Mouse (Mus musculus) spleen, postnatal 36 days (tissue): ENCODE data around the gene Nelfcd.

ENCODE experiments used
- DNase-seq, 2 experiments: peaks; one replicate each; pipeline ENCODE4 v3.0.0; 2022; ENCODE audit warnings: low spot score in 2 of 2, mixed read lengths in 1 of 2

Gene Nelfcd

DNA sequence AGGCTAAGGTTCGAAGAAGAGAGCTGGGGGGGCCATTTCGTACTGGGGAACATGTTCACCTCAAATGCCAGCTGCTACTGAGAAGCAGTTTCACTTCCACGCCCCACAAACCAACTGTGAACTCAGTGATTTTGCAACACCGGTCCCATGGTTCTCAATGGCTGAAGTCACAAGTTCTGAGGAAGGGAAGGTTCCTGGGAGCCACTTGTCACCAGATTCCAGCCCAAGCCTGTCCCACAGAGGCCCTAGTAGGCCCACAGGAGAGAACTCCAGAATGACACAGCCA is 22.0 kb downstream of the Nelfcd start:
- peak; percentile 81 to 85 for DNase-seq

DNA sequence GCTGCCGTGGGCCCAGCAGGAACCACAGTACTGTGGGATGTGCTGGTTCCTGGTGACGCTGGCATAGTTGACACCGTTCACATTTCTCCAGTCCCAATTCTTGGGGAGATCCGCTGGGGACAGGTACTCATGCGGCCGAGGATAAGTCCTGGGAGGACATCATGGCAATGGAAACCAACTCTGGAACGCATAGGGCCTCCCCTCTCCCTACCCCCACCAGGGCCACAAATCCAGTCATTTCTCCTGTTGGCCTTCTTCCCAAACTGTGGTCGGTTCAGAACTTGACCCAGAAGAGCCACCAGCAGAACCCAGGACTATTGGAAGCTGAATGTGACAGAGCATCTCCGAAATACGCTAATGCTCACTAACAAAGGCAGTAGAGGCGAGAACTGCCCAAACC is 22.6 kb downstream of the Nelfcd start:
- DNase-seq: no peak

GRCm38 (mm10) chr2:174438737-174439449 is 23.3 kb downstream of the Nelfcd start, which contains the start of gene Ctsz:
Gene Ctsz (minus strand): TSS chr2:174439039.
- DNase-seq: peak; percentile 75 to 78

DNA sequence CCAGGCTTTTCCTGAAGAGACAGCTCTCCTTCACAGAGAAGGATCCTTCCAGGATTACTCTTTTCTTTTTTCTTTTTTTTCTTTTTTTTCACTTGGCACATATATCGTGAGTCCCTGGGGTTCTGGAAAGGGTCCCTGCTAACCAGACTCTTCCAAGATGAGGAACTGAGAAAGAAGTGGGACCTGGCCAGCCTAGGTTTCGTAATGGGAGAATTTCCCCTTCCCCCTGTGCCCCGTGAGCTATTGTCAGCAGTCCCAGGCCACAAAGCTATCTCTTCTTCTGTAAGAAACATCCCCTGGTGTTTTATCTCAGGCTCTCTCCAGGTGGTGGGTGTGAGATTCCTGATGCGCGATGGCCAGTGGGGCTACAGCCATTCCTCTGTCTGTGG is 23.8 kb downstream of the Nelfcd start:
- DNase-seq: peak; percentile 30 to 38

GRCm38 (mm10) chr2:174439961-174440360 is 24.4 kb downstream of the Nelfcd start:
- DNase-seq: no peak

DNA sequence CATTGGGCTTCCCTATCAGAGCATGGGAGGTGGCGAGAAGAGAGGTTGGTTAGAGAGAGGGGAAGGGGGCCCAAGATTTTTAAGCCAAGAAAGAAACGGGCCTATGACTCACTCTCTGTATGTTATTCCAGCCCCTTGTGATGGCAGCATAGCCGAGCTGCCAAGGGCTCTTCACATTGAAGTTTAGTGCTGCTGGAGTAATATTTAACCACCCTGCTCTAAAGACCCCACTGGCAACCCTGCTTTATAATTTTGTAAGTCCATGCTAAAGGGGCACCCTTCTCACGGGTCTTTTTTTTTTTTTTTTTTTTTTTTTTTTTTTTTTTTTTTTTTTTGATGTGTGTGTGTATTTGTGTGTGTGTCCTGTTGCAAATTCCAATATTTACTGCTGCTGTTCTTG is 26.3 kb downstream of the Nelfcd start:
- no peak for DNase-seq

GRCm38 (mm10) chr2:174442460-174442859 is 26.9 kb downstream of the Nelfcd start:
- peak; percentile 21 to 28 for DNase-seq

- DNase-seq: no peak
Observed at GRCm38 (mm10) chr2:174443046-174443445, 27.4 kb downstream of the Nelfcd start.

- DNase-seq: no peak
Observed at GRCm38 (mm10) chr2:174444359-174444758, 28.8 kb downstream of the Nelfcd start.

GRCm38 (mm10) chr2:174445018-174445417 is 29.4 kb downstream of the Nelfcd start:
- no peak for DNase-seq

DNA sequence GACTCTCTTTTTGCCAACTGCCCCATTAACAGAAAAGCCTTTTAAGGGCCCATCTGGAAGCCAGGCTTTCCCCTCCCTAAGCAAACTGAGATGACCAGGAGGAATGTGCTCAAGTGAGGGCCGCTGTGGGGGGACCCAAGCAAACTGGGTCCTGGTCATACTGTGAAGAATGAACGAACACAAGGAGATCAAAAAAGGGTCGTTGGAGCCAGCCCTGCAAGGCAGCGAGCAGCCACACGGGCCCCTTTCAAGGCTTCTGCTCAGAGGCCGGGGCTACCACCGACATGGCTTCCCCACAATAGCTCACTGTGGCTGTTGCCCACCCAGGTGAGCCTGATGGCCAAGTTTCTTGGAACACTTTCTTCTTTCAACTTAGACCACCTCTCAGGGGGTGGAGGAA is 30.9 kb downstream of the Nelfcd start:
- no peak for DNase-seq

GRCm38 (mm10) chr2:174446905-174447304 is 31.3 kb downstream of the Nelfcd start:
- DNase-seq: no peak

- DNase-seq: no peak
Observed at GRCm38 (mm10) chr2:174448405-174448804, 32.8 kb downstream of the Nelfcd start.

DNA sequence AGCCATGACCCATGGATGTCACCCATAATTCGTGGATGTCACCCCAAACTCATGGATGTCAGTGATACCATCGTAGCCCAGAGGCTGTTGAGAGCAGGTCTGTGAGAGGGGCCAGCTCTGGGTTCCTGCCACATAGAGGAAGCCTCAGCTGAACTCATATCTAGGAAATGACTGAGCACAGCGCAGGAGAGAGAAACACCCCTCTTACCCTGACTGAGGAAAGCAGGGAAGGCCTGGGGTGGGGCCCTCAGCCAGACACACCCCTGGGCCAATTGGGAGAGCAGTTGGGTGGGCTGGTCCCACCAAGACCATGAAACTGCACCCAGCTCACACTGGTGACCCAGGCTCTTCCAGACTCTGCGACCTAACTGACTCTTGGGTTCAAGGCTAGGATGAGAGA is 34.7 kb downstream of the Nelfcd start, which contains the start of gene Tubb1:
Gene Tubb1, plus strand, starts transcription at position 343 of the 400 bp plus-strand sequence.
- DNase-seq: no peak

DNA sequence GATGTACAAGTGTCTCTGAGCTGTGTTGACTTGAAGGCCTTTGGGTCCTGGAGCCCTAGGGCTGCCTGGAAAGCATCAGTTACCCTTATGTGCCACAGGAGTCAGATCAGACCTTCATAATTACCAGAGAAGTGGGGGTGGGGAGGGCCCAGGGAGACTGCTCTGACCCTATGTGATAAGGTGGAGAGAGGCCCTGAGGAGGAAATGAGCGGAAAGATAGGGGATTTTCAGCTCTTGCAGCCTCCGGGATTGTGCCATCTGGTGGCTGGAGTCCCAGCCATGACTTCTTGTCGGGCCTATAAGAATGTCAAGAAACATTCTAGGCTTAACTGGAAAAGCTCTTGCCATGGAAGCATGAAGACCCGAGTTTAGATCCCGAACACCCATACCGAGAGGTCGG is 38.1 kb downstream of the Nelfcd start:
- peak; percentile 57 to 73 for DNase-seq

GRCm38 (mm10) chr2:174459365-174459764 is 43.8 kb downstream of the Nelfcd start:
- no peak for DNase-seq

- no peak for DNase-seq
Observed at GRCm38 (mm10) chr2:174463370-174463769, 47.8 kb downstream of the Nelfcd start.

DNA sequence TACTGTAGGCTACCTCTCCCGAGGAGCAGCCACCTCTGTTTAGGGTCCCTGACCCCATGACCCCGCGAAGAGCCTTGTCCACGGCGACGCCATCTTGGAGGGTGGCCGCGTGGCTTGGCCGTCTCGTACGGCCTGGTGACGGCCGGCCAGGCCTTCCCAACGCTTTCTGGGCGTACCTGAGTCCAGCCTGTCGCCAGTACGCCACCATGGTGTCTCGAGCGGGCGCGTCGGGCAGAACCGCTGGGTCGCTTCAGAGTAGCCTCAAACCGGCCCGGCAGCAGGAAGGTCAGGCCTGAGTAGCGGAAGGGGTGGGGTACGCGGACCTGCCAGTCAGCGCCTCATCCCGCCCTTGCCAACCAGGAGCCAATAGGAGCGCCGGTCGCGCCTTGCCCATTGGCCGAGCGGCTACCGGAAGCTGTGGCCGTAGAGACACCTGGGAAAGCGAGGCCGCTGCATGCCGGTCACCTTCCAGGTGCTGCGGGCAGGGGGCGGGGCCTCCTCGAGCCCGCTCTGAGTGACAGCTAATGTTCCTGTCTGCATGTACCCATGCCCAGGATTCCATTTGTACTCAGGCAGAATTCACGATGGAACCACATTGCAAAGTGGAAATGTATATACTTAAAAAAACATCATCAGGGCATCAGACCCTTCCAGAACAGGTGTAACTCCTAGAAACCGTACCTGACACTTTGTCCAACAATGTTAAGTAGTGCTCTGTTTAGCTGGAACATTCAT is 48.4 kb downstream of the Nelfcd start, which contains the start of gene Atp5e:
Gene Atp5e, minus strand, starts transcription at position 317 of the 735 bp plus-strand sequence.
- peak; percentile 95 to 97 for DNase-seq

DNA sequence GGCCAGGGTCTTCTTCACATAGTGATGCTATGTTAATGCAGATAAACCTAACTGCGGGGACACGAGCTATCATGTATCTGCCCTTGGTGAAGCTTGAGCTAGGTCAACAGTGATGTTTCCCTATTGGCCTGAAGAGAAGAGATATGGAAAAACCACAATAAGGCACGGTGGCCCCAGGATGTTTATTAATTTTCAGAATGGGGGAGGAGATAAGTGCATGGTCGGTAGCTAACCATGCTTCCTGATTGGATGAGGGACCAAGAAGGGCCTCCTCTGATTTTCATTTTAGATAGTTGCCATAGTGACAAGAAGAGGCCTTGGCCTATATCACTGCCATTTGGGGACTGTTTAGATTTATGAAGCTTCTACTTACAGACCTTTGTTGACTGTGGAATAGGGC is 54.7 kb downstream of the Nelfcd start:
- no peak for DNase-seq

- DNase-seq: no peak
Observed at GRCm38 (mm10) chr2:174470786-174471405, 55.3 kb downstream of the Nelfcd start.

DNA sequence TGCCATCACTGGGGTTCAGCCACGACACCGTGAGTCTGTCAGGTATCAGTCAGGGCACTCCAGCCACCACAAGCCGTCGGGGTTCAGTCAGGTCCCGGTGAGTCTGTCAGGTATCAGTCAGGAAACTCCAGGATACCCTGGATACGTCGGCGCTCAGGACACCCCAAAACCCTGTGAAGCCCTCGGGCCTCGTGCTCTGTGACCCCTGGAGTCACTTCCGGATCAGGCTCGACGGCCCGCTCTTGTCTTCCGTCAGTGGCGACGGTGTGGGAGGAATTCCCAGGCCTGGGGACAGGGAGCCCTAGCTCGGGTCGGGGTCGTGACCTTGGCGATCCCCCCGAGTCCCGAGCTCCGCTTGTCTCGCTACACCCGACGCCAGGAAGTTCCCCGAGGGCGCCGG is 56.8 kb downstream of the Nelfcd start:
- DNase-seq: peak in 1 of 2 experiments; percentile 38

DNA sequence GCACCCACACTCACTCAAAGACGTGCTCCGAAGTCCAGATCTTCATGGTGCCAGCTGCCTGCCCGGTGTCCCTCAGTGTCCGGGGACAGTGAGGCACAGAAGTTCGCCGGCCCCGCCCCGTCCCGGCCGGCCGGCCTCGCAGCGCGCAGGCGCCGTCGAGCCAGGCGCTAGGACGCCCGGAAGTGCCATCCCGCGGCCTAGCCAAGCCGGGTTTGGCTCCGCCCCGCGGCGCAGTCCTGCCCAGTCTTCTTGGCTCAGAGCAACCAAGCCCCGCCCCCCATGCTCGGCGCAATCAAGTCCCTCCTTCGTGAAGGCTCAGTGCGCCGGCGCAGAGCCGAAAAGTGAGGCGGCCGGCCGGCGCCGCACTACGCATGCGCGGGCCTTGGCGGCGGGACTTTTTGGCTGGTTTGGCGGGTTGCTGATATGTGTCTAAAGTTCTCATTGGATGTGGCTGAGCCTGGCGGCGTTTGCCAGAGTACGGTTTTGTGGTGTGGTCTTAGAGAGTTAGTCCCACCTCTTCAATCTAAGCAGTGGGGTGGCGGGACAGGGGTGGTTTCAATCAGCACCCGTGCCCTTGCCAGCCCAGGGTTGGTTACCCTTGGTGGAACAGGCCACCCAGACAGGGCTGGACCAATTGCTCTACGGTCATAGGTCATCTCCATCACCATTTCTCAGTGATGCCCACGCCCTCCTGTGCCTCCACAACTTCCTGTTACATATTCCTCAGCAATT is 57.4 kb downstream of the Nelfcd start, which contains the start of gene Prelid3b:
Gene Prelid3b, minus strand, starts transcription at position 264 of the 732 bp plus-strand sequence.
- peak; percentile 100 for DNase-seq
